Mouse (Mus musculus) adrenal gland, adult 2 months (tissue): ENCODE results near the gene Pih1d2. TPM values are rescaled to one million over a fixed set of nuclear protein-coding genes. Genes with fewer than 3 reads are reported as not detected.
"Not testable (repeated sequence)": the region's sequence is repeated elsewhere in the genome, so short reads cannot be mapped to it uniquely, and the experiment has no call there.

ENCODE experiments used
- DNase-seq: peaks from one replicate; pipeline ENCODE4 v3.0.0; 2021
- polyA plus RNA-seq: library from polyadenylated mRNA; depleted of rRNA; stranded (reverse); fragments of >200 nt; gene quantifications from 2 replicates; pipeline ENCODE4 v1.2.3, GENCODE M21; 2012; rRNA removed
- total RNA-seq, 2 experiments: library from RNA; stranded (reverse); gene quantifications; 2 replicates each; pipeline ENCODE4 v1.2.3; 2021

Pih1d2 gene
- total and polyA plus RNA-seq, 3 experiments: 0.26 to 3.4 (median 1.2) TPM

DNA sequence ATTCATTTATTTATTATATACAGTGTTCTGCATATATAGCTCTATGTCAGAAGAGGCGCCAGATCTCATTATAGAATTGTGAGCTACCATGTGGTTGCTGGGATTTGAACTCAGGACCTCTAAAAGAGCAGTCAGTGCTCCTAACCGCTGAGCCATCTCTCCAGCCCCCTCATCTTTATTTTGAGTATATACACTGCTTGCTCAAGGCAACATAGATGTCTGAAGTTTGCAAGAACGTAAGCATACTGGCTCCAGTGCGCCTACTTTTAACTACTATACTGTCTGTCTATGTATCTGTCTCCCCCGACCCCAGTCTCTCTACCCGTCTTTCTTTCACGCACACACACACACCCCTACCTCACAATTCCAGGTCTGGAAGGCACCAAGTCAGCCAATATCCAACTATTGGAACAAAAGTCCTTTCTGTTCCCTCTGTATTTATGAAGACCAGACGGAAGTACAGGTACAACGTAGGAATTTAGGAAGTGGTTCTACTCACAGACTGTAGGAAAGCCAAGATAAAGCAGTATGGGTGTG lies 741 bp downstream of the Pih1d2 start:
- DNase-seq: no peak

DNA sequence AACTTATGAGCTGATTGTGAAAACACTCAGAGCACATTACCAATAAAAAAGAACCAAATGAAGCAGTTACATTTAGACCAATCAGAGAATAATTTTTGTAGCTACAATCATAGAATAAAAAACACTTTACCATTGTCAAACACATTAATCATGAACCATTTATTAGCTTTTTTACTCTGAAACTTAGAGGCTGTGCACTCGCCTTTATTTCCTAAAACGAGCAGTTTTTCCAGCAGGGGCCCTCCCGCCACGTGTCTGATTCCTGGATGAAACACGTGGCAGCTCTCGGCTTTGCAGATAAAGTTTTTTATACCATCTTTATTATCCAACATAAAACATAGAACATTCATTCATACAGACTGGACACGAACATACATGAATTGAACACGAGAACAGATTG lies 13.8 kb downstream of the Pih1d2 start:
- not testable (repeated sequence) for DNase-seq

DNA sequence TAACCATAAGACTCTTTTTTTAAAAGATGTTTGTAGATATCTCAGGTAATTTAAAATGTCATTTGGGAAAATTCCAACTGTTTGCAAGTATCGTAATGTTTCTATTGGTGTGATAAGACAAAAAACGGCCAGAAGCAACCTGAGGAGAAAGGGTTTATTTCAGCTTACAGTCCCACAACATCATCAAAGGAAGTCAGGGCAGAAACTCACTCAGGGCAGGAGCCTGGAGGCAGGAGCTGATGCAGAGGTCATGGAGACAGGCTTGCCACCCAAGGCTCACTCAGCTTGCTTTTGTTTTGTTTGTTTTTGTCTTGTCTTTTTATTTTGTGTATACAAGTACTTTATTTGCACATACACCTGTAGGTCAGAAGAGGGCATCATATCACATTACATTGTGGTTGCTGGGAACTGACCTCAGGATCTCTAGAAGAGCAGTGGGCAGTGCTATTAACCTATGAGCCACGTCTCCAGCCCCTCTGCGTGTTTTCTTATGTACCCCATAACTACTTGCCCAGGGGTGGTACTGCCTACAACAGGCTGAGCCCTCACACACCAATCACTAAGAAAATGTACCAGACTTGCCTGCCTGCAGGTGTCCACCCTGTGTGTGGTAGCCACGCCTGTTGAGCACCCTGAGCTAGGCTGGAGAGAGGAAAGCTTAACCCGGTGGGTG lies 15.0 kb downstream of the Pih1d2 start:
- DNase-seq: no peak

GRCm38 (mm10) chr9:50633059-50633458 lies 15.9 kb downstream of the Pih1d2 start:
- DNase-seq: no peak

- no peak for DNase-seq
These were observed 17.1 kb downstream of the Pih1d2 start for GRCm38 (mm10) chr9:50634270-50634669.

GRCm38 (mm10) chr9:50646826-50647370 lies 29.8 kb downstream of the Pih1d2 start:
- DNase-seq: no peak

GRCm38 (mm10) chr9:50650503-50650902 lies 33.4 kb downstream of the Pih1d2 start:
- no peak for DNase-seq

GRCm38 (mm10) chr9:50658391-50658790 lies 41.3 kb downstream of the Pih1d2 start:
- DNase-seq: no peak

- no peak for DNase-seq
These were observed 41.8 kb downstream of the Pih1d2 start for GRCm38 (mm10) chr9:50658941-50659388.

DNA sequence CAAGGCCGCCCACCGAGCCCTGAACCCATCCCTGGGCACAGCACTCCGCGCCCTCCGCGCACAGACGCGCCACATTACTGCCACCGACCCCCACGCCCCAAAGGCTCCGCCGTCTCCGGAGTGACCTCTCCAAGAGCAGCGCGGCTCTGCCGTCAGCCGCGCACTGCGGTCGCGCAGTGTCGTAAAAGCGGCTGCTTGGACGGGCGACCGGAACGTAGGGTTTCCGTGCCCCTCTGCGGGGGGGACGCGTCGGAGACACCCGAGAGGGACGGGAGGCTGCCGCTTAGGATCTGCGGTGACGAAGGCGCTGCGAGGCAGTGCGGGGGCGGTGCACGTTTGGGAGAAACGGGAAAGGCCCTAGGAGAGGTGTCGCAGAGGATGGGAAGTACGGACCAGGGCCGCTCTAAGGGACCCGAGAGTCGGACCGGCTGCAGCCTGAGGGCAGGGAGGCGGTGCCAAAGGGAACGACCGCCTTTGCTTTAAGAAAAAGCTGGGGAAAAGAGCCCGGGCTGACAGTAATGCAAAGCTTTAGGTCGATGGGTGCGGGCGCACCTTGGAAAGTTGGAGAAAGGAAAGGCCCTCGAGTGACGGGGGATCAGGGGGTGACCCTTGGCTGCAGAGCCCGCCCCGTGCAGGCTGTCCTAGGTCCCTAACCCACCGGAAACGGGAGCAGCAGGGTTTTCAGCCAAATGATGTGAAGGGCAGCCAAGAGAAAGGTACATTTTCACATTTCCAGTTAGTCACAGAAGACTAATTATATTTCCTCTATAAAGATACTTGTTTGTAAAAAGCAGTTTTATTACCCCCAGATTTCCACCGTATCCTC lies 42.5 kb downstream of the Pih1d2 start, which contains the start of gene Dlat:
Gene Dlat, minus strand, starts transcription at position 389 of the 826 bp plus-strand sequence.
- DNase-seq: peak; percentile 93

GRCm38 (mm10) chr9:50660431-50660830 lies 43.3 kb downstream of the Pih1d2 start:
- DNase-seq: peak; percentile 64

GRCm38 (mm10) chr9:50664826-50665225 lies 47.7 kb downstream of the Pih1d2 start:
- no peak for DNase-seq

GRCm38 (mm10) chr9:50666442-50666841 lies 49.3 kb downstream of the Pih1d2 start:
- DNase-seq: no peak

DNA sequence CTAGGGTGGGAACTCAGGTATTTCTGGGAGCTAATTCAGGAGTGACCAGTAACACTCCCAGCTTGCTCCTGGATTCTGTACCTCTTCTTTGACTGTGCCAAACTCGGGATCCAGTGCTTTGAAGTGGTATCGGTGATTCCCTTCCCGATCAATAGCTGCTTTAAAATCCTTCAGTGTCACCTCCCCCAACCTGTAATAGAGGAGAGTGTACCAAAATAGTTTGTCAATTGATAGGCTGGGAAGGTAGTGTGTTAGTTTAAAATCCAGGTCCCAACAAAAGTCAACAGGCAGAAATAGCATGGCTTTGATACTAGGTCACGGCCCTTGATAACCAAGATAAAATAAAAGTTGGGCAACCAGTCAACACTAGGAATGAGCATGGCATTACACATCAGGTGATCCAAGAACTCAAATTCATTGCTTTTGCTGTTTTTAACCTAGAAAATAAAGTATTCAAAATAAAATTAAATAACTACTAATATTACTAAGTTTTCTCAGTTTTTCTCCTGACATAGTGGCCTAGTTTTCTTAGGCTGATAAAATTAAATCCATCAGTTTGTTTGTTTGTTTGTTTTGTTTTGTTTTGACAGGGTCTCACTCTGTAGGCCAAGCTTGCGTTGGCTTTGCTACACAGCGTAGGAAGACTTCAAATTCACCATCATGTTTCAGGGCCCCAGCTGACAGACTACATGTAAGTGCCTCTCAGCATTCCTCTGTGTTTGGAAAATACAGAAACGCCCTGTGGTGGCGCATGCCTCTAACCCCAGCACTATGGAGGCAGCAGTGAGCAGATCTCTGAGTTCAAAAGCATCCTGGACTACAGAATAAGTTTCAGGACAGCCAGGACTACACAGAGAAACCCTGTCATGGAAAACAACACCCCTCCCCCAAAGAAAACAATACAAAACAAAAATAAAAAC lies 50.7 kb downstream of the Pih1d2 start:
- no peak for DNase-seq

DNA sequence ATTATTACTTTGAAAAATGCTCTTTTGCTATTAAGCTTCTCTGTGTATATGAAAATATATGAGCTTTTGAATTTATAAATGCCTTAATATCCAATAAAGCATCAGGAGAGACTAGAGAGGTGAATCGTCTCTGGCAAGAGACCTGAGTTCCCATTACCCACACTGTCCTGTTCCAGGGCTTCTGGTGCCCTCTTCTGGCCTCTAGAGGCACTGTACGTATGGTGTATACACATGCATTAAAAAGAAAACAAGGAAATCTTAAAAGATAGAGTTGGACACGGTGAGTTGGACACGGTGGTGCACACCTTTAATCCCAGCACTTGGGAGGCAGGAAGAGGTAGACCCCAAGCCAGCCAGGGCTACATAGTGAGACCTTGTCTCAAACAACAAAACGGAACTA lies 53.6 kb downstream of the Pih1d2 start:
- peak; percentile 57 for DNase-seq

Other genes with a start within 250 kb of the Pih1d2 start
- under 1 TPM; 0.46 to 0.59 TPM for gene Plet1, start 122.8 kb upstream of the Pih1d2 start, total RNA-seq
- 0.08 TPM in 1 of 2 replicates, not detected in the other for gene Plet1, start 122.8 kb upstream of the Pih1d2 start, polyA plus RNA-seq
- gene Pts, start 88.6 kb upstream of the Pih1d2 start, total RNA-seq: 10 to 100 TPM; 59.5 to 72.8 TPM
- gene Pts, start 88.6 kb upstream of the Pih1d2 start, polyA plus RNA-seq: 22.7 and 26.8 TPM in 2 replicates
- gene Il18, start 62.5 kb upstream of the Pih1d2 start, total RNA-seq: 1 to 10 TPM; 6.1 to 6.7 TPM
- gene Il18, start 62.5 kb upstream of the Pih1d2 start, polyA plus RNA-seq: 1.6 and 2.1 TPM in 2 replicates
- gene Bco2, start 62.1 kb upstream of the Pih1d2 start, total RNA-seq: 1 to 10 TPM; 4.5 to 5.0 TPM
- gene Bco2, start 62.1 kb upstream of the Pih1d2 start, polyA plus RNA-seq: 0.10 and 0.16 TPM in 2 replicates
- not detected for gene Tex12, start 56.0 kb upstream of the Pih1d2 start, total RNA-seq
- gene Tex12, start 56.0 kb upstream of the Pih1d2 start, polyA plus RNA-seq: not detected in 2 replicates
- 100 to 1,000 TPM; 249 to 334 TPM for gene Sdhd, start 13.5 kb upstream of the Pih1d2 start, total RNA-seq
- gene Sdhd, start 13.5 kb upstream of the Pih1d2 start, polyA plus RNA-seq: 248 and 267 TPM in 2 replicates
- gene Timm8b, start 13.4 kb upstream of the Pih1d2 start, total RNA-seq: 100 to 1,000 TPM; 213 to 216 TPM
- 33.0 and 58.2 TPM in 2 replicates for gene Timm8b, start 13.4 kb upstream of the Pih1d2 start, polyA plus RNA-seq
- 10 to 100 TPM; 20.9 to 26.8 TPM for gene Nkapd1, start 143 bp downstream of the Pih1d2 start, total RNA-seq
- 6.8 and 7.3 TPM in 2 replicates for gene Nkapd1, start 143 bp downstream of the Pih1d2 start, polyA plus RNA-seq
- 100 to 1,000 TPM; 152 to 160 TPM for gene Dlat, start 42.5 kb downstream of the Pih1d2 start, total RNA-seq
- 30.1 and 32.5 TPM in 2 replicates for gene Dlat, start 42.5 kb downstream of the Pih1d2 start, polyA plus RNA-seq
- gene Dixdc1, start 122.2 kb downstream of the Pih1d2 start, total RNA-seq: 1 to 10 TPM; 5.2 to 8.9 TPM
- 1.7 and 1.8 TPM in 2 replicates for gene Dixdc1, start 122.2 kb downstream of the Pih1d2 start, polyA plus RNA-seq
- 1 to 10 TPM; 4.3 to 6.1 TPM for gene 2310030G06Rik, start 129.2 kb downstream of the Pih1d2 start, total RNA-seq
- gene 2310030G06Rik, start 129.2 kb downstream of the Pih1d2 start, polyA plus RNA-seq: 1.5 and 1.7 TPM in 2 replicates
- gene Cryab, start 134.0 kb downstream of the Pih1d2 start, total RNA-seq: 10 to 100 TPM; 28.6 to 46.1 TPM
- gene Cryab, start 134.0 kb downstream of the Pih1d2 start, polyA plus RNA-seq: 67.3 and 78.0 TPM in 2 replicates
- 1 to 10 TPM; 1.2 to 3.6 TPM for gene Hspb2, start 135.0 kb downstream of the Pih1d2 start, total RNA-seq
- 9.2 and 10.2 TPM in 2 replicates for gene Hspb2, start 135.0 kb downstream of the Pih1d2 start, polyA plus RNA-seq
- gene Fdxacb1, start 150.9 kb downstream of the Pih1d2 start, total RNA-seq: 1 to 10 TPM; 5.7 to 5.8 TPM
- gene Fdxacb1, start 150.9 kb downstream of the Pih1d2 start, polyA plus RNA-seq: 2.1 and 2.7 TPM in 2 replicates
- 10 to 100 TPM; 27.1 to 27.8 TPM for gene Alg9, start 157.7 kb downstream of the Pih1d2 start, total RNA-seq
- 17.6 and 26.8 TPM in 2 replicates for gene Alg9, start 157.7 kb downstream of the Pih1d2 start, polyA plus RNA-seq
- 10 to 100 TPM; 47.8 to 63.4 TPM for gene 1110032A03Rik, start 158.2 kb downstream of the Pih1d2 start, total RNA-seq
- 29.4 and 29.7 TPM in 2 replicates for gene 1110032A03Rik, start 158.2 kb downstream of the Pih1d2 start, polyA plus RNA-seq
- 10 to 100 TPM; 38.4 to 44.4 TPM for gene Ppp2r1b, start 228.0 kb downstream of the Pih1d2 start, total RNA-seq
- gene Ppp2r1b, start 228.0 kb downstream of the Pih1d2 start, polyA plus RNA-seq: 6.4 and 8.2 TPM in 2 replicates